Mouse (Mus musculus): ENCODE measurements around the gene Ttc41.

Gene Ttc41

DNA sequence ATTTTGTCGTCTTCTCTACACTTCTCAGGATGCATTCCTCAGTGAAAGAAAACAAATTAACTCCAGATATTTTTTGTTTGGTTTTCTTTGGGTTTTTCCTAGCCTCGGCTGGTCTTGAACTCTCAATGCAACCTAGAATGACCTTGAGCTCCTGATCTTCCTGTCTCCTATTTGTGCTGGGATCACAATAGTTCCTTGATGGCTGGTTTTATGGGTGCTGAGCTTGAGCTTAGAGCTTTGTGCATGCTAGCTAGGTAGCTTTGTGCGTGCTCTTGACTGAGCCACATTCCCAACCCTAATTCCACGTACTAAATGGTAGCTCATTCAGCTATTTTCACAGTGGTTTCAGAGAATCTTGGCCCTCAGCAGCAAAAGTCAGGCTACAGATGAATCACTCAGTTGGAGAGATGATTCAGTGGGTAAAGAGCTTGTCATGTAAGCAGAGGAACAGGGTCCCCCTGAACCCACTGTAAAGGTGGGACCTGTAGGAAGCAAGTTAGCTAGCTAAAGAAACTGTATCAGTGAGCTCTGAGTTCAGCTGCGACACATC is 78.6 kb downstream of the Ttc41 start:
- DNase-seq (ENCODE audit: low spot score in 2 of 2), result no peak

DNA sequence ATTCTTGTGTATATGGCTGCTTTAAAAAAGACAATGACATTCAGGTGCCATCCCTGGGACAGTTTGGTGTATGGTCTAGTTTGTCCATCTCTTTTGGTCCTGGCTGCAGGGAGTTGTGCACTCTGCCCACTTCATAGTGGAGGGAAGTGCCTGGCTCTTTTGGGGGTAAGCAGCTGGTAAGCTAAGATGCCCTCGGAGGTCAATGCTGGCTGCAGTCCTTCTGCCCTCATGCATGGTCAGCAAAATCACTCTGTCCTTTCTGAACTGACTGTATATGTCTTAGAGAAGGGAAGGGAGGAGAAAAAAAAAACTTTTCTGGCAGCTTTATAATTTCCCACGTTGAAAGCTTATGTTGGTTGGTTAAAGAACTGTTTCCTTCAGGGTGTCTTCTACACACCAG is 79.8 kb downstream of the Ttc41 start:
- no peak for DNase-seq (ENCODE audit: low spot score in 2 of 2)

- no peak for DNase-seq (ENCODE audit: low spot score in 2 of 2)
Measured at GRCm38 (mm10) chr10:86786083-86786482, 80.5 kb downstream of the Ttc41 start.

GRCm38 (mm10) chr10:86788193-86788592 is 82.6 kb downstream of the Ttc41 start:
- no peak for DNase-seq (ENCODE audit: low spot score in 2 of 2)

DNA sequence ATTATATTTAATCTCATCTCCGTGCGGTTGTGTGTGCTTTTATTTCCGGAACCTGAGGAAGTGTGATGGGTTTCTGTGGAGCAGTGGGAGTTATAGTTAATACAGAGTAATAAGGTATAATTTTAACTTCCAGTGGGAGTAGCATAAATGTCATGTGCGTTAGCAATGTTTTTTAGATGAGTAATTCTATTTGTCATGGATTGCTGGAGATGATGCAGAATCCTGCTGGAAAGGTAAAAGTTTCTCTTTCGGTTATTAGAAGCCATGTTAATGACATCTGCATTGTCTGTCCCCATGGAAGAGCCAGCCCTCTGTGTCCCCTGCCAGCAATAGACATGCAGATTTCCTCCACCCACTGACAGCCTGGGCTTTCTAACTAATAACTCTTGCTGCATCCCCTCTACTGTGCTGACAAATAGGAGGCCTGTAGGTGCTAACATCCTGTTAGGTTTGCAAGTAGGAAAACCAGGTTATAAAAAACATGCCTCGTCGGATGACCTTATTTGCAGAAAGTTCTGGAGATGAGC is 83.6 kb downstream of the Ttc41 start:
- no peak for DNase-seq (ENCODE audit: low spot score in 2 of 2)

- DNase-seq (ENCODE audit: low spot score in 2 of 2), result no peak
Measured at GRCm38 (mm10) chr10:86791507-86792184, 86.0 kb downstream of the Ttc41 start.

- DNase-seq (ENCODE audit: low spot score in 2 of 2), result no peak
Measured at GRCm38 (mm10) chr10:86793509-86793951, 87.9 kb downstream of the Ttc41 start.

DNA sequence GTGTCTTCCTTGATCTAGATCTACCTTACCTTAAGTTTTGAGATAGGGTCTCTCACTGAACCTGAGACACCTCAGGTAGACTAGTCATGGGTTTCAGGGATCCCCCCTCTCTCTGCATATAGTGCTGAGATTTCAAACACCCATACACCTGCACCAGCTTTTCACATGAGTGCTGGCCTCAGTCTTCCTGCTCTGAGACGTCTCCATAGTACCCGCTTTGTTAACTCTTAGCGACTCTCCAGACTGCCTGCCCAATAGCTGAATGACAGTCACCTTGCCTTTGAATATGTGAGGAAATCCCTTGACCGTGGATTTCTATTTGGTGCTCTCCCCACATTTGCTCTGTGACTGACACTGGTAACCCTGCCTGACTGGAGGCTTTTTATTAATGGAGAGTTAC is 88.6 kb downstream of the Ttc41 start:
- no peak for DNase-seq (ENCODE audit: low spot score in 2 of 2)

DNA sequence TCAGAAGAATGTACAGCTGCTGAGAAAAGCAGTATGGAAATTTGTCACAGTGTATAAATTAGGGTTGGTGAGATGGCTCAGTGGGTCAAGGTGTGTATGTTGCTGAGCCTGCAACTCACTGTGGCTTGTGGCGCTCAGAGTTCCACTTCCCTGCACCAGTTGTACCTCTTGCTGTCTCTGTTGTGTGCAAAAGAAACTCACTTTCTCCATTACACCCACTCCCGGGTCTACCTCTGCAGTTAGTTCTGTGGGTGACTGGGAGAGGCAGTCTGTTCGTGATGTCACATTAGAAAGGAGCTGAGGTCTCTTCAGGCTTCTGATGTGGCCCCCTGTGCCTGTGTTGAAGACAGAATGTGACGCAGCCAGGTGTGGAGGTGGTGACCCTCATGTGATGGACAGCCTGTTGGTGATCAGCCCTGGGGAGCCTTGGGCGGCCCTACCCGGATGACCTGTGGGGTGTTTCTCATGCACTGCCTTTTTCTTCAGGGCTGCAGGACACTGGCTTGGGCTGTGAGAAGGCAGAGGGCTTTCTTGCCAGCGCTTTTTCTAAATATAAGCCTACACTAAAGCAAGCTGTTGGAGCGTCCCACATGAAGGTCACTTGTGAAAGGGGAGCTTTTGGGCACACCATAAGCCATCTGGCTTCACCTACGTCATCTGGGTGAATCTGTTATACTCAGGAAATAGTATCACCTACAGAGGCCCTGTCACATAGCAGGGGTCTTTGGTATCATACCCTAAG is 89.4 kb downstream of the Ttc41 start:
- DNase-seq (ENCODE audit: low spot score in 2 of 2), result no peak

DNA sequence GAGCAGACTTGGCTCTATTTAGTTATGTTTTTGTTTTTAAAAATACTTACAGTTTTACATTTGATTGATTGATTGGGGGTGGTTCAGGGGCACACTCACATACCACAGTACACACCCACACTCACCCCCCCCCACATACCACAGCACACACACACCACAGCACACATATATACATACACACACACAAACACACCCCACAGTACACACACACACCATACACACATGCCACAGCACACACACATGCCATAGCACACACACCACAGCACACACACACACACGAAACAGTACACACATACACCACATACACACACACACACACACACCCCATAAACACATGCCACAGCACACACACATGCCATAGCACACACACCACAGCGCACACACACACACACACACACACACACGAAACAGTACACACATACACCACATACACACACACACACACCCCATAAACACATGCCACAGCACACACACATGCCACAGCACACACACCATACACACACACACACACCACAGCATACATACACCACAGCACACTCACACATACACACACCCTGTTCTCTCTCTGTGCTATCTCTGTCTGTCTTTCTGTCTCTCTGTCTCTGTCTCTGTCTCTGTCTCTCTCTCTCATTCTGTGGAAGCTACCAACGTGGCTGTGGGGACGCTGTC is 90.6 kb downstream of the Ttc41 start:
- no peak for DNase-seq (ENCODE audit: low spot score in 2 of 2)

DNA sequence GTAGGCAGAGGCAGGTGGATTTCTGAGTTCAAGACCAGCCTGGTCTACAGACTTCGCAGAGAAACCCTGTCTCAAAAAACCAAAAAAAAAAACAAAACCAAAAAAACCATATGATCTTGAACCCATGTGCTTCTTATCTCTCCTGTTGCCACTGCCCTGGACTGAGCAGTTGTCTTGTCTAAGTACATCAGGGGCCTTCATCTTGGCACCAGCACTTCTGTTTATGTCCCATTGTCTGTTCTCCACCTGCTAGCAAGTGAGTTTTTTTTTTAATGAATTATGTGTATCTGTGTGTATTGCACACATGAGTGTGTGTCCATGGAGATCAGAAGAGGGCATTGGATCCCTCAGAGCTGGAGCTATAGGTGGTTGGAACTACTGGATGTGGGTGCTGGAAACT is 101.8 kb downstream of the Ttc41 start:
- no peak for DNase-seq (ENCODE audit: low spot score in 2 of 2)

DNA sequence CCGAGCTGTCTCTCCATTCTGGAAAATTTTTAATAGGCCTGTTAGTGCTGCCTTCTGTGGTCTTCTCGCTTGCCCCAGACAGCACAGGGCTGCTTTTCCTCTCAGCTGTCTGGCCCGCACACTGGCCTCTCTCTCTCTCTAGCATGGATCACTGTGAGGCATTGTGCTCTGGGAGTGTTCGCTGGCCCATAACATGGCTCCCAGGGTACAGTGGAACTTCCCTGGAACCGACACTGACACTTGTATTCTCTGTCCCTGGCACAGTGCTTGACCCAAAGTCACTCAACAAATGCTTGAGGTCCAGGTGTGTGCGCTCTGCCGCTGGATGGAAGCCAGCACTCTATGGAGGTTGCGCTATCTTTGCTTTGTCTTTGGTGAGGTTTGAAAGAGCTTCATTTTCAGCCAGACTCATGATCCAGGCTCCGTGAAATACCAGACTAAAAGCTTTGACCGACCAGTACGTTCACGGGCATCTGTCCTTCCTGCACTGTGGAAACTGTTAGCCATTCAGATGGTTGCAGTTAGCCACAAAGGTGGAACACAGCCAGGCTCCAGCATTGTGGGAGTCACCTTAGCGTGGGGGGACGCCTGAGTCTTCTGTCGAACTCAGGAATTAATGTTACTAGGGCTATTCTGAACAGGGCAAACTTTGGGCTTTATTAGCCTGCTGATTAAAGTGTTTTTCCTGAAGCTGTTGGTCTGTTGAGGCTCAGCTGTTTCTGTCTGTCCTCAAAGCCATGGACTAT is 102.6 kb downstream of the Ttc41 start:
- no peak for DNase-seq (ENCODE audit: low spot score in 2 of 2)

- no peak for DNase-seq (ENCODE audit: low spot score in 2 of 2)
Measured at GRCm38 (mm10) chr10:86810000-86810399, 104.4 kb downstream of the Ttc41 start.

DNA sequence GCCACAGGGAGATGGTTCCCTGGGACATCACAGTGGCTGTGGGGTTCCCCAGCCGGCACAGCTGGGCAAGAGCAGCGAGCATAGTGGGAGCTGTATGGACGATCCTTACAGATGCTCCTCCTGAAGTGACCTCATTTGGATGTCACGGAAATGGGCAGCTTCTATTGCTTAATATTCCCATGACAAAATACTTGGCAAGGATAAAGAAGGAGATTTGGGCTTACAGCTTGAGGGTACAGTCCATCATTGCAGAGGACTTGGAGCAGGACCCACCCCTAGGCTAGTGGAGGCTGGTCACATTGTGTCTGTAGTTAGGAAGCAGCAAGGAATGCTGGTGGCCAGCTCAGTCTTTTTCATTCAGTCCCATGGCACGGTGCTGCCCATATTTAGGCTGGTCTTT is 105.0 kb downstream of the Ttc41 start:
- DNase-seq (ENCODE audit: low spot score in 2 of 2), result no peak

- no peak for DNase-seq (ENCODE audit: low spot score in 2 of 2)
Measured at GRCm38 (mm10) chr10:86814292-86815131, 108.9 kb downstream of the Ttc41 start.

DNA sequence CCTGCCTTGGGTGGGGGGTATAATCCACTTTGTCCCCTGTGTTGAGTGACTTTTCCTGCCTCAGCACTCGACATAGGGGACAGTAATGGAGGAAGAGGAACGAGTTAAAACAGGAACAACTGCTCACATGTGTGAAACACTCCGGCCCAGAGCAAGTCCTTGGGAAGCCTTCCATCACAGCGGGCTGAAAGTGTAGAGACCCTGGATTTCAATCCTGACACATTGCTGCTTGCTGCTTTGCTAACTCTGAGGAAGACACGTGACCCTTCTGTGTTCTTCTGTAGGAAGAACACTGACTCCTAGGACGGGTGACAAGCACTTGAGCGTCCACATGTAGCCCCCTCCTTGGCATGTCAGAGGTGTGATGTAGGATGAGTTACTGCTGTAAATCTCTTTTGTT is 109.5 kb downstream of the Ttc41 start:
- DNase-seq (ENCODE audit: low spot score in 2 of 2), result no peak

DNA sequence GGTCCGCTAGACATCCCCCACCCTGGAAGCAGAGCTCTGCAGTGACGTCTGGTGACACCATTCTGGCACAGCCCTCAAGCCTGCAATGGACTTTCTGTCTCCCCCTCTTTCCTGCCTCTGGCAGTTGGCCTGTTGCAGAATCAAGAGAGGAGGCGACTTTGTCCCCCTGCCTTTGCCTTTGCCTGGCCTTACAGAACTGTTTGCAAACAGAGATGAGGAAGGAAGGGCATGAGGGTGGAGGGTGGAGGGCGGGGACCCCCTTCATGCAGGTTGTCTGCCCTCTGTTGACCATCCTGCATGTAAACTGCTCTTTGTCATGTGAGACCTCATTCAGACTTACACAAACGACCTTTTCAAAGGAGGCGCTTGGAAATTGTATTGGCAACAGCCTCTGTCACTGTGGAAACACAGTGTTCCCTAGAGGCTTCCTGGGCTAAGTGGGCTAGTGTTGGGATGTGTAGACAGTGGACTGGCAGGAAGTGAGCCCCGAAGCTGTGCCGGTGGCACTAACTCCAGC is 114.1 kb downstream of the Ttc41 start:
- peak; percentile 28 for DNase-seq (ENCODE audit: low spot score in 2 of 2)

DNA sequence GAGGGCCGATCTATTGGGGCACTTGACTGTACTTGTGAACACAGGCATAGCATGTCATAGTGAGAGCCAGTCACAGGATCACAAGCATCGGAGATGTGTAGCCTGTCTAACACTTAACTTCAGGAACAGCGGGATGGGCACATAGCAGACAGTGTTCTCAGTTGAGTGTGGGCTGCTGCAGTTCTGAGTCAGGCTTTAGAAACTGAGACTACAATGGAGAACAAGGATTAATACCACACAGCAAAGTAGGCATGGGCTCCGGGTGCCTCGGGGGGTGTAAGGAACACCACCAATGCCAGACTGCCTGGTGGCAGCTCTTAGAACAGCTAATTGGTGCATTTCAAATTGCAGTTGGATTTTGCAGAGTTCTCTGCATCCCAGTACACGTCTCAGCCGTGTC is 115.4 kb downstream of the Ttc41 start:
- DNase-seq (ENCODE audit: low spot score in 2 of 2), result no peak

DNA sequence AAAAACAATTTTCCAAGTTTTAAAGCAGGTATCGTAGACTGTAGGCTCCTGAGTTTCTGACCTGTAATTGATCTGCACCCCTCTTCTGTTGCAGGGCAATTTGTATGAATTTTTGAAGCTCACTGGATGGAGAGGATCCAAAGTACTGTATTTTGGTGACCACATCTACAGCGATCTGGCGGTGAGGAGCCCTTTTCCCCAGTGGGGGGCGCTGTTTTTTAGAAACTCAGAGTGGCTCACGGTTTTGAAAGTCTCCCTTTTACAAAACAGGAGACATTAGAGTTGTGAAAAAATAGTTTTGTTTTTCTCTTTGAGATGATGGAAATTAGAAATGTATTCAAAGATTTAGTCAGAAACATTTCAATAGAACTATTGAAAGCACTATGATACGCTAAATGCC is 118.5 kb downstream of the Ttc41 start:
- DNase-seq (ENCODE audit: low spot score in 2 of 2), result no peak

DNA sequence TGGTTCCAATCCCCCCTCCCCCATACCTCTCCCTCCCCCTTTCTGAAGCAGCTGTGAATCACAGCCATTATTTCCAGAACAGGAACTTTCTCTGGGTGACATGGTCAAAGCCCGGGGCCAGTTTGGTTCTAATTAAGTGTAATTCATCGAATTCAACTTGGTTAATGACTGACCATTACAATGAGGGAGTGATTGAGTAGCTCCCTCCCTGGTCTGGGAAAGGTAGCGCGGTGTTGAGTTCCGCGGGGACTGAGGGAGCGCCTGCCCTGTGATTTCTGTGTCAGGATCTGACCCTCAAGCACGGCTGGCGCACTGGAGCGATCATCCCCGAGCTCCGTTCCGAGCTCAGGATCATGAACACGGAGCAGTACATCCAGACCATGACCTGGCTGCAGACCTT is 119.3 kb downstream of the Ttc41 start:
- DNase-seq (ENCODE audit: low spot score in 2 of 2), result no peak

Measured in frontal cortex, postnatal 10 days (tissue).